Mouse (Mus musculus) olfactory bulb, adult 2 months (tissue): ENCODE results near the gene Mtmr4.

ENCODE experiments used
- CTCF ChIP-seq: fragments of 200-500 bp; IDR thresholded peaks from 2 replicates; pipeline ENCODE4 v1.5.1; 2012; ENCODE audit warnings: low read depth, mild to moderate bottlenecking, low read length, moderate library complexity; ENCODE audit not compliant: insufficient read depth
- POLR2A ChIP-seq: fragments of 200-500 bp; IDR thresholded peaks from 2 replicates; pipeline ENCODE4 v1.6.1; 2012; ENCODE audit warnings: mild to moderate bottlenecking, low read depth, low read length, moderate library complexity; ENCODE audit not compliant: insufficient read depth

DNA sequence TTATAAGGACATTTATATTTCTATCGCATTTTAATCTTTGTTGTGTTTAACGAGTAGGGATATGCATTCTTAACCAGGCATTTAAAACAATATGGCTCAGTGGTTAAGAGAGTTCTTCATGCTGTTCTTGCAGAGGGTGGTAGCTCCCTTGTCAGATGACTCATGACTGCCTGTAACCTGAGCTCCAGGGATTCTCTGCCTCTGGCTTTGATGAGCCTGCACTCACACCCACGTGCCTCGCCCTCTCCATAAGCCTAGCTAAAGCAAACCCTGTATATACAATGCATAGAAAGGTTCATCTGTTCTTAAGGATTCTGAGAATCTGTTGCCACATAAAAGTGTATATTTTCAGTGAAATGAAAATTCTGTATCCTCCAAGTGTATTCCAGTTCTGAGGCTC lies 31.2 kb downstream of the Mtmr4 start:
- TF ChIP-seq CTCF (no peak), POLR2A (no peak)
